Mouse (Mus musculus) neural tube, embryonic 12.5 days (tissue): Measurements from ENCODE around the gene Mapk12. TPM values are rescaled to one million over a fixed set of nuclear protein-coding genes. Genes with fewer than 3 reads are reported as not detected.

Source experiments
- ATAC-seq: fragments of 200-750 bp; cut with Nextera tagmentation; 2 replicates; pipeline ENCODE4 v1.8.0; 2017; ENCODE audit warnings: low read depth, mild to moderate bottlenecking, moderate TSS enrichment, moderate library complexity; ENCODE audit not compliant: low FRiP score
- H3K27ac ChIP-seq: fragments of 300-500 bp; sonication (generic); 2 replicates; pipeline ENCODE4 v1.5.1; 2016
- H3K27me3 ChIP-seq: fragments of 300-500 bp; sonication (generic); replicated peaks from 2 replicates; pipeline ENCODE4 v1.6.1; 2016; ENCODE audit warnings: mild to moderate bottlenecking
- H3K36me3 ChIP-seq: fragments of 300-500 bp; sonication (generic); 2 replicates; pipeline ENCODE4 v1.6.1; 2016; ENCODE audit warnings: mild to moderate bottlenecking
- H3K4me1 ChIP-seq: fragments of 300-500 bp; sonication (generic); 2 replicates; pipeline ENCODE4 v1.6.1; 2016
- H3K4me2 ChIP-seq: fragments of 300-500 bp; sonication (generic); replicated peaks from 2 replicates; pipeline ENCODE4 v1.6.1; 2016; ENCODE audit warnings: mild to moderate bottlenecking
- H3K4me3 ChIP-seq: fragments of 300-500 bp; sonication (generic); 2 replicates; pipeline ENCODE4 v1.5.1; 2016
- H3K9ac ChIP-seq: fragments of 300-500 bp; sonication (generic); 2 replicates; pipeline ENCODE4 v1.6.1; 2016; ENCODE audit warnings: mild to moderate bottlenecking
- H3K9me3 ChIP-seq: fragments of 300-500 bp; sonication (generic); 2 replicates; pipeline ENCODE4 v1.6.1; 2016; ENCODE audit warnings: mild to moderate bottlenecking
- WGBS: fragments of 180-500 bp; shearing (Covaris S2); methylation state at CpG from one replicate; pipeline ENCODE4 v1.1.7; 2016; 5-methylcytosine and 5-hydroxymethylcytosine counted together
- polyA plus RNA-seq: library from polyadenylated mRNA; unstranded; fragments of >200 nt; fragmentation: Nextera tagmentation; extraction: Ambion mirVana; gene quantifications from 2 replicates; pipeline ENCODE4 v1.2.1, GENCODE M21; 2016

Gene Mapk12
- 11.7 and 13.4 TPM in 2 replicates for polyA plus RNA-seq

DNA sequence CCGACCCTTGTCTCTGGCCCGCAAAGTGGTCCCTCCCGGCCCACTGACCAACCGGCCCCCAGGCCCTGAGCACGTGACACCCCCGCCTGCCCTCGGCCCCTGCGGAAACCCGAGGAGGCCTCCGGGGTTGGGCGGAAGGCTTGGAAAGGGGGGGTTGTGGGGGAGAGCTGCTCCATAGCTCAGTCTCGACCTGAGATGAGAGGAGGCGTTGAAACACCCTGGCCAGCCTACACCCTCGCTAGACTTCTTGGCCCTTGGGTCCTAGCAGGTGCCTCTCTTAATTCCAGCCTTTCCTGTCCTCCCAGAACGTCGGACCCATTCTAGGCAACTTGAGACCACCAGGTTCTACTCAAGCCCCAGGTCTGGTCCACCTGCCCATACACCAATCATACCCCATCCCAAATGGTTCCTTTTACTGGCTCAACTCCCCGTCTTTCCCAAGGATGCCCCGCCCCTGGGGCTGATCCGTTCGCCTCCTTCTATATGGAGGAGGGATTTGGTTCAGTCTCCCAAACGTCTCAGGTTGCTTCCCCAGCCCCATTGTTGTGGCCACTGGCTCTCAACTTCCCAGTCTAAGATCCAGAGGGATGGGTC, at the start of gene Mapk12:
Gene Mapk12 (minus strand): TSS at position 45 of the 594 bp plus-strand sequence.
- peaks cover 15% of the 10 kb centered on the region; the same call in 1 of the 2 replicates for H3K27me3 ChIP-seq

DNA sequence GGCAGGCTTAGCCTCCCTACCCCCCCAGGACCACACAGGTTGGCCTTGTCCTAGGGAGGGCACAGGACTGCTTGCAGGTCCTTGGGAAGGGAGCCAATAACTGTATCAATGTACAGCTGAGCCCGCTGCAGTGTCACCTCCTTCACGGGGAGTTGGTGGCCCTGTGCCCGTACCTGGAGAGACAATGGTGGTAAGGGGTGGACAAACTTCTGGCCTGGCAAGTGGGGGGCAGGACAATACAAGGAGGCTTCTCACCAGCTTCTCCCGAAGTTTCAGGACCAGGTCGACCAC, 44.4 kb upstream of the Mapk12 start:
- H3K9ac ChIP-seq: no peak overlapping the region
- no peaks in the 10 kb centered on the region for H3K27me3 ChIP-seq

More for the DNA sequence above, at the start of gene Mapk12:
- H3K27ac ChIP-seq: no peak within 1 kb of the TSS
- peak within 1 kb of the TSS; percentile 55 for H3K4me3 ChIP-seq
- H3K4me2 ChIP-seq: peak within 1 kb of the TSS; percentile 99
- no peaks in the 10 kb centered on the region for H3K9me3 ChIP-seq
- ATAC-seq: peak; percentile 62
- H3K4me1 ChIP-seq: peaks cover 19% of the 10 kb centered on the region
- WGBS: 1% methylated on average over 21 of the region's 21 CpGs
- H3K36me3 ChIP-seq: peaks cover 27% of the 10 kb centered on the region
- peak within 1 kb of the TSS; percentile 70 for H3K9ac ChIP-seq

DNA sequence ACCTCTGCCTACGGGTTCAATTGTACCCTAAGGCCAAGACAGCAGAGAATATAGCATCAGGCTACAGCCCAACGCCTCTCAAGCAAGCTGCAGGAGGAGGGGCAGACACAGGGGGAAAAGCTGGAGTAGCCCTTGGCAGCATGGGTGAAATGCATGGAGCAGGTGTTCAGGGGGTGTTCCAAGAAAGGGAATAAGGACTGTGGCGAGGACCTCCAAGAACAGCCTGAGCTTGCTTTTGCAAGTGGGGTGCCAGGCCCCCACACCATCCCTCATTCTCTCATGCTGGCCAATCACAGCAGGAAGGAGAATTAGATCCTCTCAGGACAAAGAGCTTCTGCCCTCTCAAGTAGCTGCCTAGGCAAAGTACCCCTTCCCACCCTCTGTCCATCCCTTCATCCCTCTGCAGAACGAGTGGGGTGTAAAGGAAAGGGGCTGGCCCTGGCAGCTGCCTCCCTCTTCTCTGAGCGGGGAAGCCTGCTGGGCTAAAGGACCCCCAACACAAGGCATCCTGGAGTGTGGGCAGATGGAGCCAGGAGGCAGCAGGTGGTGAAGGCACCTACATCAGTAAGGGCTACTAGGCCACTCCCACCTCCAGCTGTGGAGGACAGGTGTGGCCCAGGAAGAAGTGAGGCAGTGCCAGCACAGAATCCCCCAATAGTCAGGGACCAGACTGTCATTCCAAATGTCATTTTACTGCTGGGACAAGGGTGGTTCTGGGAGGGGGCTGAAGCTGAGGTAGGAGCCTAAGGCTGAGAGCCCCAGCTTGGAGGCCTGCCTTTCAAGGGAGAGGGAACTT, 43.8 kb upstream of the Mapk12 start:
- WGBS: 52% methylated on average over 5 of the region's 5 CpGs
- H3K4me3 ChIP-seq: no peak overlapping the region
- H3K27me3 ChIP-seq: no peaks in the 10 kb centered on the region
- H3K27ac ChIP-seq: no peak overlapping the region
- peaks cover 15% of the 10 kb centered on the region for H3K4me1 ChIP-seq
- no peaks in the 10 kb centered on the region for H3K9me3 ChIP-seq
- H3K36me3 ChIP-seq: peaks cover 45% of the 10 kb centered on the region
- no peak for ATAC-seq
- H3K4me2 ChIP-seq: no peak overlapping the region
- H3K9ac ChIP-seq: no peak overlapping the region

More for the DNA sequence above, 44.4 kb upstream of the Mapk12 start:
- Histone ChIP-seq H3K4me2 (no peak overlapping the region), H3K36me3 (peaks cover 50% of the 10 kb centered on the region), H3K4me3 (no peak overlapping the region), H3K27ac (no peak overlapping the region), H3K9me3 (no peaks in the 10 kb centered on the region), H3K4me1 (peaks cover 11% of the 10 kb centered on the region)
- ATAC-seq: no peak
- 93% methylated on average over 5 of the region's 5 CpGs for WGBS

DNA sequence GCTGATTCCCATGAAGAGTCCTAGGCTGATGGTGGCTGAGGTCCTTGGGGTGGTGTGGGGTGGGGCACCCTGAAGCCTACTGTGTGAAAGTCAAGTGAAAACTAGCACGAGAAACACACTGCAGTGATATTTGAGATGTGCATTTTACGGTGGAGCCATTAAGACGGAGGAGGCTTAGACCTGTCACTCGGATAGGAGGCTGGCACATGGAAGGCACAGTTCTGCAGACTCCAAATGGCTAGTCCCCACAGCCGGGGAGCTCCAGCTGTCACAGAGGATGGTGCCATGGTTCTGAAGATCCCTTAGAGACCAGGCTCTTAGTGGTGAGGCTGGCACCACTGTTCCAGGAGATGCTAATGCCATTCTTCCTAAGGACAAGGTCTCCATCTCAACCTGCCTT, 42.3 kb upstream of the Mapk12 start:
- peaks cover 30% of the 10 kb centered on the region for H3K4me1 ChIP-seq
- no peaks in the 10 kb centered on the region for H3K9me3 ChIP-seq
- 68% methylated on average over 5 of the region's 5 CpGs for WGBS
- H3K4me2 ChIP-seq: 0 out of 2 replicates have a peak overlapping the region, but pooled peaks have one; percentile 14
- no peak overlapping the region for H3K9ac ChIP-seq
- H3K27ac ChIP-seq: no peak overlapping the region
- H3K4me3 ChIP-seq: no peak overlapping the region
- H3K36me3 ChIP-seq: peaks cover 32% of the 10 kb centered on the region
- ATAC-seq: no peak
- H3K27me3 ChIP-seq: no peaks in the 10 kb centered on the region

DNA sequence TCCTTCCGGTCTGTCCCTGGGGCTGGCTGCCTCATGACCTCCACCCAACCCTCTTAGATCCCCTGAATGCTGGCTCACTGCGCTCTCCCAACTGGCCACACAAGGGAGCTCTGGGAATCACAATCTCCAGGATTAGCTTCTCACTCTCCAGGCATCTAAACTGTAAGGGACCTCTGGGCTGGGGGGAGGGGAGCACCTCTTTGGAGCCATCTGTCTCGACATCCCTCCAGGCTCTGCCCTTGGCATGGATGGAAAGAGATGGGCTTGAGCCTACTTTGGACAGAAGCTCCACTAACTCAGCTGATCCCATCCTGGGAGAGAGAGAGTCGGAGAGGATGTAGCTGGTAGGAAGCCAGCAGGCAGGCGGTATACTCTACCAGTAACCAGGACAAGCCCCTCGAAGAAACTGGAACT, 41.8 kb upstream of the Mapk12 start:
- Histone ChIP-seq H3K4me3 (no peak overlapping the region), H3K4me2 (0 out of 2 replicates have a peak overlapping the region, but pooled peaks have one; percentile 14), H3K27ac (no peak overlapping the region), H3K4me1 (peaks cover 35% of the 10 kb centered on the region), H3K9me3 (no peaks in the 10 kb centered on the region), H3K9ac (no peak overlapping the region), H3K36me3 (peaks cover 30% of the 10 kb centered on the region), H3K27me3 (no peaks in the 10 kb centered on the region)
- WGBS: 47% methylated on average over 6 of the region's 6 CpGs
- no peak for ATAC-seq

DNA sequence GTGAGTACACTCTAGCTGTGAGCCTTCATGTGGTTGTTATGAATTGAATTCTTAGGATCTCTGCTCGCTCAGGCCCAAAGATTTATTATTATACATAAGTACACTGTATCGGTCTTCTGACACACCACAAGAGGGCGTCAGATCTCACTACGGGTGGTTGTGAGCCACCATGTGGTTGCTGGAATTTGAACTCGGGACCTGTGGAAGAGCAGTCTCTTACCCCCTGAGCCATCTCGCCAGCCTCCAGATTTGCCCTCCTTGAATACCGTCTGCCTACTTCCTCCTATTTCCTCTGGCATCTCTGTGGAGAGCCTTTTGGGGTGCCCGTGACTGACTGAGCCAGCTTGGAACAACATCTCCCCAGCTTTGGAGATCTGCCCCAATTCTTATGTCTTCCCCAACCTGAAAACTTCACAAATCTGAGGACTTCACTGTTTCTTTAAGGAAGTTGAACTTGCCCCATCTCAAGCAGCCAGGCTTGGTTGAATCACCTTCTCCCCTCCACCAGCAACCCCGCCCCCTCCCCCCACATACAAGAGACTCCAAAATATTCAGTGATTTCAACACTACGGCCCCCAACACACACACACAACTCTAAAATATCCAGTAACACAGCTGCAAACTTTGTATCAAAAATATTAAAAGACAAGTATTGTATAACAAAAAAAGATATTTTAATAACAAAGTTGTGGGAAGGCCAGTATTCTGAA, 41.2 kb upstream of the Mapk12 start:
- Histone ChIP-seq H3K4me3 (no peak overlapping the region), H3K27ac (no peak overlapping the region), H3K4me1 (peaks cover 42% of the 10 kb centered on the region), H3K9me3 (no peaks in the 10 kb centered on the region), H3K4me2 (peak overlapping the region; percentile 89), H3K27me3 (no peaks in the 10 kb centered on the region), H3K9ac (no peak overlapping the region), H3K36me3 (peaks cover 24% of the 10 kb centered on the region)
- ATAC-seq: no peak
- WGBS: 80% methylated on average over 10 of the region's 10 CpGs

DNA sequence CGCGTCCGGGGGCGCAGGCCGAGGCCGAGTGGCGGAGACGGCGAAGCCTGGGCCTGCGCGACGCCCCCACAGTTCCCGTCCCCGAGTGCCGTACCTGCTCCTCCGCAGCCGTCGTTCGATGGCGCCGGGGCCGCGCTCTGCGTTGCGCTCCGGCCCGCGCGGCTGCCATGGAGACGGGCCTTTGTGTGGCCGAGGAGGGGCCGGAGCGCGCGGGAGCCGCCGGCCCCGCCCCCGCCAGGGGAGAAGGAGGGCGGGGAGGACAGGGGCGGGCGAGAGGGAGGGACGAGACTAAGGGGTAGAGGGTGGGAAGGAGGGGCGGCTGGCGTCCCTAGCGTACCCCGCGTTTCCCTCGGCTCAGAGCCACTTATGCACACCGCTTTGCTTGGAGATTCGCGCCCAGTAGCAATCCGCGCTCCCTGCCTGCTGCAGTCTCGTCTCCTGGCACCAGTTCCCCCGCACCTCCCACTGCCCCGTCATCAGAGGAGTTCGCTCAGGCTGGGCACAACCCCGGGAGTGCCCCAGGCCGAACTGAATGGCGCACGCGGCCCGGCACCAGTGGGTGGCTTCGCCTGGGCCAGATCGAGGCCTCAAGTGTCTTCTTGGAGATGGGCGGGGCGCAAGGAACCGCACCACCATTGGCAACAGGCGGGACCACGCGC, 40.2 kb upstream of the Mapk12 start, which contains the start of gene Plxnb2:
Gene Plxnb2 (minus strand): TSS at position 218 of the 659 bp plus-strand sequence.
- Histone ChIP-seq H3K36me3 (peaks cover 14% of the 10 kb centered on the region), H3K4me3 (peak within 1 kb of the TSS; percentile 83), H3K9ac (peak within 1 kb of the TSS; percentile 96), H3K27ac (peak within 1 kb of the TSS; percentile 84), H3K9me3 (no peaks in the 10 kb centered on the region), H3K27me3 (no peaks in the 10 kb centered on the region), H3K4me1 (peaks cover 46% of the 10 kb centered on the region), H3K4me2 (peak within 1 kb of the TSS; percentile 89)
- WGBS: under 1% methylated on average over 71 of the region's 72 CpGs
- peak; percentile 85 for ATAC-seq

DNA sequence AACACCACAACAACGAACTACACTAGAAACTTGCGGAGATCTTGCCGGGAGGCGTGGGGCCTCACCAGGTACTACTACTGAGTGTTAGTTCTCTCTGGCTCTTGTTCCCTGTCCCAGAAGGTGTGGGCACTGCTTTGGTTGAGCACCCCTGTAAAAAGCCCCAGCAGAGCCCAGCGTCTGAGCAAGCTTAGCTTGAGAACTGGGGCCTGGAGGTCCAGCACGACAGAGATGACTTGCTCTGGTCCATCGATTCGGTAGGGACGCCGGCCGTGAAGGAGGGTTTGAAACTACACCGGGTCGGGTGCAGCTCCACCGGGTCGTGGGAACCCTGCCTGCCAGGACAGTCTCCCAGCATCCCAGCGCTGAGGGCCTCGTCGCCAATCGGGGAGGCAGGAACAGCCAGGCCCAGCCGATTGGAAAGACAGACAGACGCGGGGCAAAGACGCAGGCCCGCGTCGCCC, 39.6 kb upstream of the Mapk12 start:
- H3K4me2 ChIP-seq: peak overlapping the region; percentile 89
- whole genome bisulfite sequencing: under 1% methylated on average over 26 of the region's 26 CpGs
- H3K9me3 ChIP-seq: no peaks in the 10 kb centered on the region
- H3K27me3 ChIP-seq: no peaks in the 10 kb centered on the region
- peaks cover 52% of the 10 kb centered on the region for H3K4me1 ChIP-seq
- peak overlapping the region; percentile 96 for H3K9ac ChIP-seq
- ATAC-seq: no peak; the same call in 1 of the 2 replicates
- H3K27ac ChIP-seq: peak overlapping the region; percentile 84
- H3K36me3 ChIP-seq: peaks cover 8% of the 10 kb centered on the region
- H3K4me3 ChIP-seq: peak overlapping the region; percentile 83

DNA sequence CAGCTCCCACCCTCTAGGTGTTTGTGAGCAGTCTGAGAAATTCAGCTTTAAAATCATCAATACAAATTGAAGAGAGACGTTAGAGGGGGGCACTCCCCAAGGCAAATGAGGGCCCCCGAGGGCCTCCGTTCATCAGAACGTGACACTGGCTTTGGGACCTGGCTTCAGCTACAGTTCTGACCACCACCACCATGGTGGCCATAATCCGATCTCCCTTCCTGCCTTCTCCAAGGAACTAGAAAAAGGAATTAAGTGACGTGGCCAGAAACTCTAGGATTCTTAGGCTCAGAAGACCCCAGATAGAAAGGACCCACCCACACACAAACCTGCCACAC, 39.1 kb upstream of the Mapk12 start:
- H3K27me3 ChIP-seq: 0 out of 2 replicates have a peak, but pooled peaks cover 5% of the 10 kb centered on the region
- H3K4me1 ChIP-seq: peaks cover 57% of the 10 kb centered on the region
- no peak for ATAC-seq
- 3% methylated on average over 6 of the region's 6 CpGs for WGBS
- H3K4me3 ChIP-seq: peak overlapping the region; percentile 83
- H3K27ac ChIP-seq: no peak overlapping the region
- H3K36me3 ChIP-seq: peaks cover 3% of the 10 kb centered on the region
- H3K9me3 ChIP-seq: no peaks in the 10 kb centered on the region
- peak overlapping the region; percentile 89 for H3K4me2 ChIP-seq
- H3K9ac ChIP-seq: peak overlapping the region; percentile 96

DNA sequence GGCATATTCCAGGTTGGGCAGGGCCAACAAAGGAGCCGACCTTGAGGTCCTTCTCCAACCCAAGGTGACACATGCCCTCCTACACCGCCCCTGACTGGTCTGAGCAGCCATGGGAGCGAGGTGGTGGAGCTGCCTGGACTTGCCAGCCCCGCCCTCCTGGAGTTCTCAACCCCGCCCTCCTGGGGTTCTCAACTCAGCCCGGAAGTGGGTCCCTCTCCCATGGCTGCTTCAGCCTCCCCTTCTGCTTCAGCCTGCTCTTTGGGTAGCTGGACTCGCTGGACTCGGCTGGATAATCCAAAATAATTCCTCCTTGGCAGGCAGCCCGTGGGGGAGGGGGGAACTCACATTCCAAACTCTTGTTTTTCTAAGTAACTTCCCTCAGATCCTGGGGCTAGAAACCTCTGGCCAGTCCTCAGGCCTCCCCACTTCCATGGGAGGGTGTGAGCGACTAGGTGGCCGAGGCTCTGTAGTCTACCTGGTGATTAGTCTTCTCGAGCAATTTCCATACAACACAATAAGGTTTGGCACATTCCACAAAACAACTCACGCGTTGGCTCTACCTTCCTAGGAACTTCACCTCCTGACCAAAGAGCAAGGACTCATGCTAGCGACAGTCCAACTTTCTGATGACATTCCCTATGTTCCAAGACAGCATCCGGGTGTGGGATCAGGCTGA, 38.6 kb upstream of the Mapk12 start:
- 0 out of 2 replicates have a peak, but pooled peaks cover 6% of the 10 kb centered on the region for H3K27me3 ChIP-seq
- H3K4me2 ChIP-seq: peak overlapping the region; percentile 89
- peak overlapping the region; percentile 96 for H3K9ac ChIP-seq
- no peak overlapping the region for H3K27ac ChIP-seq
- no peaks in the 10 kb centered on the region for H3K9me3 ChIP-seq
- H3K4me1 ChIP-seq: peaks cover 62% of the 10 kb centered on the region
- H3K4me3 ChIP-seq: peak overlapping the region; percentile 83
- no peaks in the 10 kb centered on the region for H3K36me3 ChIP-seq
- 7% methylated on average over 16 of the region's 16 CpGs for WGBS
- no peak for ATAC-seq

DNA sequence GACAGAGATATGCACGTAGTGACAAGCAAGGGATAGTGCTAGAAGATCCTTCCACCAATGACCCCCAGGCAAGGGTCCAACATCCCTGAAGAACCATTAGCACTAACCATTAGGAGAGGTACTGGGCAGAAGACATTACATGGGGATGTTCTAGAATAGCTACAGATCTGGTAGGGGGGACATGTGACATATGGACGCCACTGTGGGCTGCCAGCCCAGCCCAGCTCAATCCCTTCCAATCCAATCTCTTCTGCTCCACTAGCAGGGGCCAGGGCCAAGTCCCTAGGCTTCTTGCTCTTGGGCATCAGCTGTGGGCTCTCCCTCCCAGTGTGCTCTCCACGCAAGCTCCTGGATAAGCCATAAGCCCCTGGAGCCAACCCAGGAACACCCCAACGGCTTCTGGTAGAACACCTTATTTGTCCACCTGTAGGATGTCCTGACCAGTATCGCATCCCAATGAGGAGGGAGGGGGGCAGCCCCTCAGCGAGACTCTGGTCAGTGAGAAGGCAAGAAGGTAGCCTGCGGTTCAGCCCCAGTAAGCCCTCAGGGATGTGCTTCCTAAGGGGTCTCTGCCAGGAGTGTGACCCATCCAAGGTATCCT, 37.9 kb upstream of the Mapk12 start:
- Histone ChIP-seq H3K9ac (peak overlapping the region; percentile 96; the same call in 1 of the 2 replicates), H3K9me3 (no peaks in the 10 kb centered on the region), H3K27ac (no peak overlapping the region), H3K4me3 (peak overlapping the region; percentile 83; the same call in 1 of the 2 replicates), H3K4me1 (peaks cover 69% of the 10 kb centered on the region), H3K36me3 (no peaks in the 10 kb centered on the region), H3K27me3 (0 out of 2 replicates have a peak, but pooled peaks cover 6% of the 10 kb centered on the region), H3K4me2 (peak overlapping the region; percentile 89)
- WGBS: 79% methylated on average over 7 of the region's 7 CpGs
- ATAC-seq: no peak
